Mouse (Mus musculus) adrenal gland, postnatal 4 days (tissue): ENCODE measurements at regions not wholly inside any gene's neighbourhood (a gene's known extent, or its start where the extent isn't known, plus 50 kb on each side); places are given as distances from the start of the nearest gene placed in this dataset.

ENCODE experiments used
- DNase-seq, 2 experiments: peaks; one replicate each; pipeline ENCODE4 v3.0.0; 2021 to 2022; ENCODE audit warnings: low spot score in 2 of 2, mixed read lengths in 2 of 2

GRCm38 (mm10) chr16:76191135-76191534 is 169.1 kb upstream of the Samsn1 start:
- DNase-seq, result no peak

- DNase-seq, result no peak
Observed at GRCm38 (mm10) chr16:76183556-76183955, 161.5 kb upstream of the Samsn1 start.

- DNase-seq, result no peak
Observed at GRCm38 (mm10) chr16:76183105-76183504, 161.0 kb upstream of the Samsn1 start.

GRCm38 (mm10) chr16:76181596-76181995 is 159.5 kb upstream of the Samsn1 start:
- no peak for DNase-seq

- no peak for DNase-seq
Observed at GRCm38 (mm10) chr16:76167651-76168050, 145.6 kb upstream of the Samsn1 start.

GRCm38 (mm10) chr16:76160879-76161278 is 138.8 kb upstream of the Samsn1 start:
- DNase-seq, result no peak

- no peak for DNase-seq
Observed at GRCm38 (mm10) chr16:76158585-76158984, 136.5 kb upstream of the Samsn1 start.

- DNase-seq, result no peak
Observed at GRCm38 (mm10) chr16:76153766-76154525, 131.9 kb upstream of the Samsn1 start.

- DNase-seq, result no peak
Observed at GRCm38 (mm10) chr16:76149581-76149980, 127.5 kb upstream of the Samsn1 start.

- no peak for DNase-seq
Observed at GRCm38 (mm10) chr16:76133892-76134291, 111.8 kb upstream of the Samsn1 start.

- DNase-seq, result no peak
Observed at GRCm38 (mm10) chr16:76130486-76130885, 108.4 kb upstream of the Samsn1 start.

GRCm38 (mm10) chr16:76129982-76130381 is 107.9 kb upstream of the Samsn1 start:
- no peak for DNase-seq

- no peak for DNase-seq
Observed at GRCm38 (mm10) chr16:76123021-76123384, 100.9 kb upstream of the Samsn1 start.

- no peak for DNase-seq
Observed at GRCm38 (mm10) chr16:76122172-76123020, 100.3 kb upstream of the Samsn1 start.

GRCm38 (mm10) chr16:76120712-76121111 is 98.6 kb upstream of the Samsn1 start:
- no peak for DNase-seq

GRCm38 (mm10) chr16:76110383-76110782 is 88.3 kb upstream of the Samsn1 start:
- no peak for DNase-seq

GRCm38 (mm10) chr16:76108464-76108863 is 86.4 kb upstream of the Samsn1 start:
- DNase-seq, result no peak

GRCm38 (mm10) chr16:76104673-76105072 is 82.6 kb upstream of the Samsn1 start:
- DNase-seq, result no peak

GRCm38 (mm10) chr16:76101773-76102172 is 79.7 kb upstream of the Samsn1 start:
- DNase-seq, result no peak

- no peak for DNase-seq
Observed at GRCm38 (mm10) chr16:76097808-76098207, 75.7 kb upstream of the Samsn1 start.

GRCm38 (mm10) chr16:76096363-76096762 is 74.3 kb upstream of the Samsn1 start:
- no peak for DNase-seq

- DNase-seq, result no peak
Observed at GRCm38 (mm10) chr16:76085363-76085762, 63.3 kb upstream of the Samsn1 start.
